Mouse (Mus musculus): Measurements from ENCODE around the gene Ddx51.

- TF ChIP-seq CTCF (IDR thresholded peaks at IDR 0.05; ENCODE audit: low read depth) (no peak), EP300 (IDR thresholded peaks at IDR 0.05; ENCODE audit: low read depth) (no peak)
Measured at GRCm38 (mm10) chr5:110704004-110704403, 50.8 kb downstream of the Ddx51 start.
